Mouse (Mus musculus): ENCODE results near the gene Tmem200c.
A peak's percentile ranks its signal among the peaks of the same experiment; 100 is the strongest.

Gene Tmem200c

DNA sequence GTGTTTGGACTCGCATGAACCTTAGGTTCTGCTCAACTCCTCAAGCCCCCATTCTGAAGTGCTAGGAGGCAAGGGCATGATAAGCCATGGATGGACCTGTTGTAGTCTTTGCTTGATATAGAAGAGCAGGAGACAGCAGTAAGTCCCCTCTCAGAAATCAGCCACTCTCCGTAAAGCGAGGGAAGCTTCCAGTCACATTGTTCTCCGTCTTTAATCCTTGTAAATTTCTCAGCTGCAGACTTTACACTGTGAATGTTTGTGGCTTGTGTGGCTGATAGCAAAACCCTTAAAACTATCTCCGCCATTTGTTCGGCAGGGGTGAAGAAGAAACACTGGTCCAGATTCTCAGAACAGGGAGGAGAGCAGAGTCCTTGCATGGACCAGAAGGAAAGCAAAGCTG, at the start of gene Tmem200c:
TSS of gene Tmem200c (plus strand) at position 301 of the 400 bp plus-strand sequence.
- no peak for DNase-seq

DNA sequence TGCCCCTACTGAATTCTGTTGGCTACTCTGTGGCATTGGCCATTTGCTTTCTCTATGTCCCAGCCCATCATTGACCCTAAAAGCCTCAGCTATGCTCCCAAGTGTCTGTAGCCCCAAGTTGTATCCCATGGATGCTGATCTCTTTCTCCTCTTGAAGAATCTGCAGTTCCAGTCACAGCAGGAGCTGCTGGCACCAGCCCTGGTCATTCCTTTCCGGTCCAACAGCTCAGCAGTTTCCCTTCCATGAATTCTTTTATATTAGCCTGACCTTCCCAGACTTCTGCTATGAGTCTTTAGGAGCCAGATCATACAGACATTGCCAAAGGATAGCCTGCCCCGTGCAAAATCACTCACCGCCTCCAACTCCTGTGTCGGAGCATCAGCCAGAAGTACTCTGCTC, 32.7 kb upstream of the Tmem200c start:
- no peak for DNase-seq

DNA sequence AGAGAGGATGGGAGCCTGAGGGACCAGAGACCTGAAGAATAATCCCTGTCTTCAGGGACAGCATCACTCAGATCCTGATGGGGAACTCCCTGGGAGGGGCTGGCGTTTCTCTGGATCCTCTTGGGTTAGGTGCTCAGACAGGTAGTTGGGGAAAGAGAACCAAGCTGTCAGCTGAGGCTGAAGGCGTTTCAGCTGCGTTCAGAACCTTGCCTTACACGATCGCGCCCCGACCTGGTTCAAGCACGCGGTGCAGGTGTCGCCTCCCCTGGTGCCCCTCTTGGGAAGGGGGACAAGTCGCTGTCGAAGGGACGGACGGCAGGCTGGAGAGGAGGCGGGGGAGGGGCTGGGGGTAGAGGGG, 10.2 kb downstream of the Tmem200c start:
- no peak for DNase-seq

DNA sequence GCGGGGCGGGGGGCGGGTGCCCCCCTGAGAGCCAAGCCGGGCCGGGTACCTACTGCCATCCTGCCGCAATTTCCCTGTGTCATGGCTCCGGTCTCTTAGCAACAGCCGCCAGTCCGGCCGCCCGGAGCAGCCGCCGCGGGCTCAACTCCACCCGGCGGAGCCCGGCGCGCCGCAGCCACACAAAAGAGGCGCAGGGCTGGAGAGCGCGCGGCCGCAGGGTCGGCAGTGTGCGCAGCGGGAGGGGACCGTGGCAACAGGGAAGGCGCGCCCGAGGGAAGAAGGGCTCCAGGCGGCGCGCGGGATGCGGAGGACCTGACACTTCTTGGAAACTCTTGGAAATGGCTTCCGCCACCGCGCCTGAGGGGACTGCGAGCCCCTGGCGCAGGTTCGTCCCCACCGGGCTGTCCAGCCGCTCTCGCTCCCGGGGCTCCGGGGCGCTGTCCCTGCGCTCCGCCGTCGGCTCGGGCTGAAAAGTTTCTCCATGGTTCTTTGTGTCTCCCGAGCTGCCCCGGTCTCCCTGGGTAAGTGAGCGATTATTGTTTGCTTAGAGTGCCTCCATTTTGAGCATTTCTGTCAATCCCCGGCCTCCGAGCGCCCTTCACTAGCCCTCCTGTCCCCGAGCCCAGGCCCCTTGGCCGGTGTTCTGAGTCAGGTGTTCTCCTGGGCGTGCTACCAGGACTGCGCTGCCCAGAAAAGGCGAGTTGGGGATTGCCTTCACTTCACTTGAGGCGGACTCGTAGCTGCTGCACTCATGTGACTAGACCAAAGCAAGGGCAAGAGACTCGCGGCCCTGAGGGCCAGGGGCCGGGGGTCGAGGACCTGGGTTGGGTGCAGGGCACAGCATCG, 10.8 kb downstream of the Tmem200c start:
- DNase-seq = peak; percentile 51

DNA sequence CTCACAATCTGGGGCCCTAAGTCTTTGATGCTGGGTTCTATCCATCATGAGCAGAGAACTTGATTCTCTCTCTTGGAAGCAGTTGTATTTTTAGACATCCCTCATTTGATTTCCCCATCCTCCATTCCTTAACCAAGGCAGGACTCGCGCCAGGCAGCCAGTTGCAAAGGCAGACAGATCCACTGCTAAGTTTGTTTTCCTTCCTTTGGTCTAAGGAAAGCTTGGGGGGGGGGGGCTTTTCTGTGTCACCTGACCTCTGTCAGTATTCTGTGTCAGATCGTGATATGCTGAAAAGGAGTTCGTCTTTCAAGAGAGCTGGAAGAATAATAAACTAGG, 11.4 kb downstream of the Tmem200c start:
- peak; percentile 15 for DNase-seq

DNA sequence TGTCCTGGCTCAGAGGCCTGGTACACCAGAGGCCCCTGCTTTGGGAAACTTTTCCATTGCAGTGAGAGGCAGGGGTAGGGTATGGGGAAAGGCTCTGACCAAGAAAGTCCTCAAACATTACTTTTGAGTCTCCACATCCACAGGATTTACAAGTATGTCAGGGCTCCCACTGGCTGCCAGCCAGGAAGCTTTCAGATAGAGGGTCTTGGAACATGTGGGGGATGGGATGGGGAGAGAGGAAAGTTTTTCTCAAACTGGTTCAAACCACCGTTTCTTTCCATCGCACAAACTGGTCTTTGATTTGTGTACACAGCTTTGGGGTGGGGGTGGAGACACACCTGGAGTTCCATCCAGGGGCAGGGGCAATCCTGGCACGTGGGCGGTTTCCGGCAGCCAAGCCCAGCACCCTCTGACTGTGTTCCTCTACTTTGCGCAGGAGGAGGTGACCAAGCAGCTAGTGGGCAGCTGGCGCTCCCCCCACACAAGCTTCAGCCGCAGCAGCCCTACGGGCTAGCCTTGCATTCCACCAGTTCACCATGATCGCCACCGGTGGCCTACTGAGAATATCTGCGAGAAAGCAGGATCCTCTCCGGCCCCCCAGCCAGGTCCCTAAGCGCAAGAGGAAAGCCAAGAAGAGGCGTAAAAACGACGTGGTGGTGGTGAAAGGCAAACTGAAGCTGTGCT, 13.6 kb downstream of the Tmem200c start:
- peak; percentile 11 for DNase-seq

DNA sequence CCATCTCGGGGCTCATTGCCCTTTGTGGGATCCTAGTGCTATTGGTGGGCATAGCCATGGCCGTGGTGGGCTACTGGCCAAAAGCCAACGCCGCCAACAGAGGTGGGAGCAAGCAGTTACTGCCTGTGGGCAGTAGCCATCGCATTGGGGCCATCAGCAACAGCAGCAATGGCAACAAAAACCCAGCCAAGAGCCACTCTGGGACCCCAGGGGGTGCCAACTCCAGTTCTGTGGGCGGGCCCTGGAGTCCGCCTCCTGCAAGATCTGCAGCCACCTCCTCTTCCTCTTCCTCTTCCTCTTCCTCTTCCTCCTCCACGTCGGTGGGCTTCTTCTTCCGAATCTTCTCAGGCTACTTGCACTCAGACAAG, 14.1 kb downstream of the Tmem200c start:
- DNase-seq = peak; percentile 14

DNA sequence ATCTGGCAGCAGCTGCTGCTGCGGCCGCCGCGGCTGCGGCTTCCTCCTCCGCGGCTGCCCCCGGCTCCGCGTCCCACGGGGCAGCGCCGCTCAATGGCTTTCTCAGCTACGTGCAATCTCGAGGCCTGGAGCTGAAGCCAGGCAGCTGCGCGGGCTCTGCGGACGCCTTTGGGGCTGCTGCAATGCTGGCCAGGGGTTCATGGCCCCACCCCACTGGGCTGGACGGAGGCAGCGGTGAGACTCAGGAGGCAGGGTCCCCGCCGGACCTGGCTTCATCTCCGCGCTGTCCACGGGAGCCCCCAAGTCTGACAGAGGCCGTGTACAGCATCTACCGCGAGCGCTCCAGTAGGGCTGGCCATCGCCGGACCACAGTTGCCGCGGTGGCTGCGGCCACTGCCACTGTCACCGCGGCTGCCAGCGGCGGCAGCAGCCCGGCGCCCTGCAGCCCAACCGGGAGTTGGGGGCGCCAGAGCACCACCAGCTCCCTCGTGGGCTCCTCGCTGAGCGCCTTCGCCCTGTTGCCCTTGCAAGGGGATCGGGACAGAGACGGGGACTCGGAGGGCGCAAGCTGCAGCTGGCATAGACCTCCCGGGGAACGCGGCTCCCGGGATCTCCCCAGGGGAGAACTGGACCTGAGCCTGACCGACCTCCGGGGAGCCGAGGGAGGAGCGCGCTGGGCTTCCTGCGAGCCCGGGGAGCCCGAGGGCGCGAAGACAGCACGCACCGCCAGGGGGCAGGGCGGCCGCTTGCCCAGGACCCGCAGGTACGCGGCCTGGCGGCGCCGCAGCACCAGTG, 14.9 kb downstream of the Tmem200c start:
- peak; percentile 76 for DNase-seq

DNA sequence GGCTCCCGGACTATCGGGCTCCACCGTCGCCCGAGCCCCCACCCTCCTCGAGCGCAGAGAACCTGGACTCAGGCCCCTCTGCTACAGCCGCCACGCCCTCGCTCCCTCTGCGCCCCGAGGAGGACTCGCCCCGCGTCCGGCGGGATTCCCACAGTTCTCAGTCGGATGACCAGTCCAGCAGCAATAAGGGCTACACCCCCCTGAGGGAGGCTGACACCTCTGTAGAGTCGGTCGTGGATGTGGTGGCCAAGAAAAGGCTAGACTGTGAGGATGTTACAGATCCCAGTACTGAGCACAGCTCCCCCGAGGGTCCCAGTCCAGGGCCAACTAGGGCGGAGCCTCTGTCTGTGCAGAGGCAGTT, 15.4 kb downstream of the Tmem200c start:
- no peak for DNase-seq

DNA sequence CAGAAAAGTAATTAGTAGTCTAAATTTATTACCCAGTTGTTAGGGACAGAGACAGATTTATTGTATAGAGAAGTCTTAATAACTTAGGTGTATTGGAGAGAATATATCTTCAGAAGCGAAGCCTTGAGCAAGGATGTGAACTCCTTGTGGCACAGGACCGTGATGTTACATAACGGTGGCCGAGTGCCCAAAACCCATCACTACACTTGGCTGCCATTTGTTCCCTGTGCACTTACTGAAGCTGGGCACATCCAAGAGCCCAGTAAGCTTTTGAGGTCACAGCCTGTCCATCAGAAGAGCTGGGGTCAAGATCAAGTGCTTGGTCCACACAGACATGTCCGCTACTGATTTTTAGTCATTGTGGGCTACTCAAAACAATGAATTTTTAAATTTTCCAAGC, 19.5 kb downstream of the Tmem200c start:
- no peak for DNase-seq

DNA sequence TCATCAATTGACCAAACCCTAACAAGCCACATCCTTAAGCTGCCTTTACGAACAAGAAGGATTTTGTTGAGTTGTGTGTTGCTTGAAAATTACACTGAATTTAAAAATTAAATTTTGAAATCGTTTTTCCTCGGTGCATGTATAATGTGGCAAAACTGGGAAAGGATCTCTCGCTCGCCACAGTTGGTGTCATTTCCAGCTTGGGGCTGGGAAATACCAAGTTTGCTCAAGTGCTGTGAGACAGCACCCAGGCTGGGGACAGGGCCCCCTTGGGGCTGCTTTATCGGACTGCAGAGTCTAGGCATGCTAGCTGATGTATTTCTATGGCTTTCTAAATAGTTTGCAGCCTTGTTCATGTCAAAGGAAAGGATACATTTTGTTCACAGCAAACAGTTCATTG, 22.3 kb downstream of the Tmem200c start:
- no peak for DNase-seq

DNA sequence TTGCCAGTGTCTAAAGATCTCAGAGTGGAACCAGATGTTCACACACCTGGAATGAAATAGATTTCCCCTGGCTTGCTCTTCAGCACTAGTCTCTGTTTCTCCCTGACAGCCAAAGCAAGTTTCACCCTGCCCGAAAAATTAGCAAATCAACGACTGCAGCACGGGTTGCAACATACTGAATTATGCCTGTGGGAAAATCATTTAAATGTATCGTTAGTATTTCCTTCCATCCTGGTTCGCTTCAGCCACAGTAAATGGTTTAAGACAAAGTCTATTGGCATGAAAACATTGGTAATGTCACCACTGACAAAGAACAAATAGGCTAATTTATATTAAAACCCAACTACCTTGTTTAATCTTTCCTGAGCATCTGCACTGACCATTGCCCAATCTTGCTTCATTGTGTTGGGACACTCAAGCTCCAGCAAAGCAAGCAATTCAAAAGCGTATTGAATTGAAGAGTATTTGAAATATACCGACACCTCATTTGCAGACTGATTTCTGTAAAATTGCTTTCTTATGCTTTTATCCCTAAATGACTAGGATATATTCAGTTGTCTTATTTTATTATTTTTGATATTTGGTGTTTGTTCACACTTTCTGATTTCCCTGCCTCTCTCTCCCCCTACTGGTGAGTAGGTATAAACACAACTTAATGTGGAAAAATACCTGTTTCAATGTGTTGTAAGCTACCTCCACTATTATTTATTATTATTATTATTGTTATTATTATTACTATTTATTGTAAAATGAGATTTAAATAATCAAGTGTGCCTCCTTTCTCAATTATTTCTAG, 25.9 kb downstream of the Tmem200c start:
- DNase-seq = no peak

DNA sequence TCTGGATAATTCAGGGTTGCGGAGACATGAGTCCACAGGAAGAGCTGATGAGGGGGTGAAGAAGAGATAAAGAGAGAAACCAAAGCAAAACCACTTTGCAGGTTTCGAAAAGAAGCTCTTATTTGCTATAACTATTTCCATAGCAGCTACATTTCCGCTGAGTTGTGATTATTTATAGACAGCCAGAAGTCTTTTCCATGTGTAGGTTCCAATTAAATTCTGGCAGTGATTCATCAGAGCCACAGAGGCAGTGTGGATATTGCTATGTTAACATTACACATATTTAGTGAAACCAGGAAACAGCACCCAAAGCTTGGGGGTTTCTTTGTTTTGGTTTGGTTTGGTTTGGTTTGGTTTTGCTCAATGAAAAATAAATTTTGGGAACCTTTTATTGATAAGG, 37.8 kb downstream of the Tmem200c start:
- DNase-seq = no peak

DNA sequence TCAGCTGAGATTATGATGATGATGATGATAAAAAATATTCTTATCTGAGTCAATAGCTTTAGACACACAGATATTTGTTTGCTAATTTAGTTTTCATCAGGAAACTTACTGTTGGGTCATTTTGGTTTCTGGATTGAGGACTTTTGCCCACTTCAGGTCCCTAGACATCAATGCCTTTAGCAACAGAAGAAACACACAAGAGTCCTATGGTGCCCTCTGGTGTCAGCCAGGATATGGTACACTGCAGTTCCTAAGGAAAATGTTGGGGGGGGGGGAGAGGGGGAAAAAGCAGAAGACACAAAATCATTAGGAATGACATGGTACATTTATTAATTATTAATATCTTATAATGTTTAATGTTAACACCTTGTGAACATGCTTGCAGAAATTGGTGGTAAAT, 42.0 kb downstream of the Tmem200c start:
- DNase-seq = peak; percentile 36

DNA sequence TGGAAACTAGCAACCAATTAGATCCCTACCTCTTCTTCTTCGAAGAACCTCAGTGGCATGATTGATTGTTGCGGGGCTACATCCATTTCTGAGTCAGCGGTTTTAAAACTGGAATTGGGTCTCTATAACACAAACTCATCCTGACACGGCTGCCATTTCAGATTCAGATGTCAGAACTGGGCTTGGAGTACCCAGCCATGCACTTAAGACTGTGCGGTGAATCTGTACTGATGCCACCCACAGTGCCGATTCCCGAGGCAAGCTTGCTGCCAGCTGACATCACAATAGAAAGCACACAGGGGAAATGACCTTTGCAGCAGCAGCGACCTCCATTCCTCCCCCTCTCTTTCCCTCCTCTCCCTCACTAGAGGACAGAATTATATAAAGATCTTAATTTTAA, 47.6 kb downstream of the Tmem200c start:
- DNase-seq = no peak

DNA sequence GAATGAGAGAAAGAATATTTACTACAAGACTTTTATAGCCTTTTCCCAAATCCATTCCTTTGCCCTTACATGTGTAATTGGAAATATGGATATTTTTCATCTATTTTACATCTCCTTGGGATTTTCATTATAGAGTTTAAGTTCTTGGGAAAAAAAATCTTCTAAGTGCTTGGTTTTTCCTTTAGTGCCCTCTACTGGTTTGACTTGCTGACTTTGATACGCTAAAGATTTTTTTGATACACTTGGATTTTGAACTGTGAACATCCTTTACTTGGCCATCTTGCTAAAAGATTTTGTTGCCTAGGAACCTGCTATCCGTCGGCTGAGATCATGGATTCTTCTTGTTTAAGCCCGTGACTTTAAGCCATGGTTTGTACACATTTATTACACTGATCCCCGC, 48.8 kb downstream of the Tmem200c start:
- no peak for DNase-seq

DNA sequence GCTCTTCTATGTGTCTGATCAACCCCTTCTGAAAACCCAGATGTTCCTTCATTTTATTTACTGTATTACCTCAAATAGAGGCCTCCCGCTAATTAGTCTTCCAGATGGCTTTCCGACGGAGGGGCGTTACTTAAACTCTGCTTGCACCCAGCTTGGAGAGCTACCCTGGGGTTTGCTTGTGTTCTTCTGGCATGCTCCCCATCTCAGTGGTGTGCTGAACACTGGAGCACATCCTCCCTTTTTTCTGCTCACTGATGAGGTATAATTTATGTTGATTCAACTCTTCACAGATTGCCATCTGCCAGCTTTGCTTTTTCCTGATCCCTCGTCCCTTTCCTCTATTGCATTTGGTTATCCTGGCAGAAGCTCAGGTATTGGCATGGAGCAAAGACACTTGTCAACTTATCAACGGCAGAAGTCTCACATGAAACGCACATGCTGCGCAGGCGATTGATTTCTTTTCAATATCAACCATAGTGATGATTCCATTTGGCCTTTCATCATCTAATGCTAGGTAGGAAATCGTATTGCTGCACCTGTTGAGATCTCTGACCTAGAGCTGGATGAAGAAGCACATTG, 49.6 kb downstream of the Tmem200c start:
- DNase-seq = no peak

DNA sequence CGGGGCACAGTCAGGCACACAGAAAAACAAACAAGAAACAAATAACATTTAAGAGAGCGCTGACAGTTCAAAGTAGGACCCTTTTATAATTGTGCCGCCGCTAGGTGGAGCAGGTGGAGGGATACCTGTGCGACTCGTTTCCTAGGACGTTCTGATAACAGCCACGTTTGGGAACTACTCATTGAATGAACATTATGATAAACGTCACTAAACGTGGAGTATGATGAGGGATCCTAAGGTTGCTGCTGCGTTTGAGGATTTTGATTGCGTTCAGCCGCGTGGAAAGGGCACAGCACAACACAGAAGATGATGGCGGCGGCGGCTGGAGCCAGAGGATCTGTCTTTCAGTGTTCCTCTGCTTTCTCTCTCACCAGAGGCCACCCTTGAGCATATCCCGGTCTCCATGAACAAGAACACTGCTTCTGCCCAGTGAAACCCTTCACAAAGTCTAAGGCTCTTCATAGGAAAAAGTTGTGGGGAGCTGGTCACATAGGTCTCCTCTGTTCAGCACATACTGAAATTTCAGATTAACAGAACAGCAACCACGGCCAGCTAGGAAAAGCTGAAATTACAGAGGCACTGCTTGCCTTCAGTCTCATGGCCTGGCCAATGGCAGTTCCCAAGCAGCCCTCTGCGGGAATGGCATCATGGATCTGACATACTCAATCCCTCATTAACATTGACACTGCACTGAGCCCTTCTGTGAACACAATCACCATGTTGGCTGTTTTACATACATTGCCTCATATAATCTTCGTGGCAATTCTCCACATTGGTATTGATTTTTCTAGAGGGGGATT, 55.5 kb downstream of the Tmem200c start:
- peak; percentile 65 for DNase-seq

DNA sequence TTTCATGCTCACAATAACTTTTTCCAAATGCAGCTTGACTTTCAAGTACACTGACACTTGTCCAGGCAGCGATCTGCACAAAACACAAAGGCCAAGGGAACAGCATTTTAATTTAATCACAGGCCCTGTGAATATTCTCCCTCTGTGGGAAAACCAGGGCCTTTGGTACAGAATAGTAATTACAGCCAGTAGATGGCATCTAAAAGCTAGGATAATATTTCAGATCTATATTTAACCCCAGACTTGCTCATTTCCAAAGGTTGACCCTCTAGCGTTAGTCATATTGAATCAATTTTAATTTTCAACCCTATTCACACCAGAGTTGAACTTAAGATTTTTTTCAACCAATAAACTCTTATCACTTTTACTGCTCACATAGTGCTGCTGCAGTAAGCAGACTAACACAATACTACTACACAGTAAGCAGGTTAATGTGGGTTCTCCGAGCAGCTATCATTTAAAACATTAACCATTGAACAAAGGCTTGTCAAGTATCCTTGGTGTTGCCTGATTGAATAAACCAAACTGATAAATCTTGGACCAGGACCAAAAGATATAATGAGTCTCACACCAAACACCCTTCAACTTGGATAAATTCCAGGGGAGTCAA, 57.2 kb downstream of the Tmem200c start:
- no peak for DNase-seq

DNA sequence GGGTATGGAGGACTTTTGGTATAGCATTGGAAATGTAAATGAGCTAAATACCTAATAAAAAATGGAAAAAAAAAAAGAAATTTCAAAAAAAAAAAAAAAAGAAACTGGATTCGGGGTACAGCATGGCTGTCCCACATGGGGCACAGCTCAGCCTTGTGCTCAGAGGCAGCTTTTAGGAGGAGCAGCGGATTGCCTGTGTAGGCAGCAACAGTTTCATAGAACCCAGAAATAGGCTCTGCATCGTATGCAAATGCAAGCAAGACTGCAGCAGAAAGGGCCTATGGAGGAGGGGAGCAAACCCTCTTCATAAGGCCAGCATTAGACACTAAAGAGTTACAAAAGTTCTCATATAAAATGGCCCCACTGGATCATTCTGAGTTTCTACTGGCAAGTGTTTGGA, 64.2 kb downstream of the Tmem200c start:
- DNase-seq = no peak
